Comparison of ENCODE assay signal across 8 mouse cellular contexts in the genomic region with DNA sequence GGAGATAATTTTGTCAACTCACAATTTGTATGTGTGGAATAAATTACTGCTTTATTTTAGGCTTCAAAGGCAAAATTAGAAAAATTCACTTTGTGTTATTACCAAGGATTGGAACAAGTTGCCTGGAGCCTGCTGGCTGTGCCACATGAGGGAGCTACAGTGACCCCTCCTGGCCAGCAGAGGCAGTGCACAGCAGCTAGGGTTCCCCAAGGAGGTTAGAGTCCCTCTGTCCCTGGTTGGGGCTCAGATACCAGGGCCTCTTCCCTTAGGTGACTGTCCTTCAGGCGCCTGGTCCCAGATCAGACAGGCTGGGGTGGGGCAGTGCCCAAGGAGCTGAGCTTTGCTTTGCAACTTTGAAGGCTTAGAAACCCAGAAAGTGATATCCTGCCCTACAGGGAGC. TPM values are rescaled to one million over a fixed set of nuclear protein-coding genes. Genes with fewer than 3 reads are reported as not detected.
DNase-seq lines count a peak whose midpoint lies in the region; ATAC-seq and TF ChIP-seq lines count a peak whose summit lies in the region.

No protein-coding gene starts in this region.

- peaks cover 7% of the 10 kb centered on the region; the same call in 1 of the 2 replicates for H3K4me1 ChIP-seq in kidney, embryonic 14.5 days (ENCODE audit: control insufficient read depth, insufficient read depth, low read length)
- H3K4me1 ChIP-seq in liver, adult 2 months (ENCODE audit: control insufficient read depth, insufficient read depth, low read length), result no peaks in the 10 kb centered on the region
- H3K4me1 ChIP-seq in neural tube, embryonic 11.5 days (ENCODE audit: control insufficient read depth, insufficient read depth, low read length), result no peaks in the 10 kb centered on the region
- no peaks in the 10 kb centered on the region for H3K4me1 ChIP-seq in stomach, embryonic 16.5 days (ENCODE audit: control insufficient read depth, insufficient read depth, low read length)

- no peak for TF ChIP-seq POLR2A in liver, adult 2 months (IDR thresholded peaks at IDR 0.05; ENCODE audit: extremely low read depth, insufficient read depth, low read length)

- no peak overlapping the region for H3K9ac ChIP-seq in kidney, embryonic 14.5 days (ENCODE audit: low read depth, low read length)
- H3K9ac ChIP-seq in liver, adult 2 months (ENCODE audit: low read depth, low read length), result no peak overlapping the region
- no peak overlapping the region for H3K9ac ChIP-seq in neural tube, embryonic 11.5 days (ENCODE audit: low read length)
- no peak overlapping the region for H3K9ac ChIP-seq in stomach, embryonic 16.5 days (ENCODE audit: low read length)

- peak; percentile 55 for DNase-seq in kidney, adult 11 months
- peak; percentile 53 for DNase-seq in cerebellum, adult 11-12 months
- DNase-seq in frontal cortex, postnatal 14 days (ENCODE audit: low spot score in 2 of 2), result peak; percentile 52 to 70
- peak; percentile 82 for DNase-seq in kidney, adult 9 months
- DNase-seq in liver, adult 2 months (ENCODE audit: extremely low read depth, low read depth, low spot score), result peak; percentile 25
- peak; percentile 73 for DNase-seq in neural tube, embryonic 11.5 days (ENCODE audit: low spot score)

- H3K79me2 ChIP-seq in liver, adult 2 months (ENCODE audit: control insufficient read depth, insufficient read depth, low read length), result no peaks in the 10 kb centered on the region

- H3K36me3 ChIP-seq in kidney, embryonic 14.5 days (ENCODE audit: control insufficient read depth, insufficient read depth, low read length), result peaks cover 41% of the 10 kb centered on the region; the same call in 1 of the 2 replicates
- peaks cover 3% of the 10 kb centered on the region; the same call in 1 of the 2 replicates for H3K36me3 ChIP-seq in liver, adult 2 months (ENCODE audit: control insufficient read depth, insufficient read depth, low read length)
- H3K36me3 ChIP-seq in neural tube, embryonic 11.5 days (ENCODE audit: control insufficient read depth, insufficient read depth, low read length), result peaks cover 16% of the 10 kb centered on the region
- H3K36me3 ChIP-seq in stomach, embryonic 16.5 days (ENCODE audit: control insufficient read depth, insufficient read depth, low read length), result 0 out of 2 replicates have a peak, but pooled peaks cover 7% of the 10 kb centered on the region

- H3K27me3 ChIP-seq in kidney, embryonic 14.5 days (ENCODE audit: control insufficient read depth, insufficient read depth, low read length), result no peaks in the 10 kb centered on the region
- H3K27me3 ChIP-seq in liver, adult 2 months (ENCODE audit: control insufficient read depth, insufficient read depth, low read length), result no peaks in the 10 kb centered on the region
- H3K27me3 ChIP-seq in neural tube, embryonic 11.5 days (ENCODE audit: control insufficient read depth, insufficient read depth, low read length), result no peaks in the 10 kb centered on the region
- H3K27me3 ChIP-seq in stomach, embryonic 16.5 days (ENCODE audit: control insufficient read depth, insufficient read depth, low read length), result no peaks in the 10 kb centered on the region

- H3K27ac ChIP-seq in kidney, embryonic 14.5 days (ENCODE audit: low read depth, low read length), result no peak overlapping the region
- H3K27ac ChIP-seq in liver, adult 2 months (replicated peaks; ENCODE audit: insufficient read depth, low read depth, low read length), result no peak overlapping the region
- no peak overlapping the region for H3K27ac ChIP-seq in neural tube, embryonic 11.5 days (ENCODE audit: low read depth, low read length)
- no peak overlapping the region for H3K27ac ChIP-seq in stomach, embryonic 16.5 days (ENCODE audit: low read length)

- no peak overlapping the region for H3K4me3 ChIP-seq in kidney, embryonic 14.5 days (ENCODE audit: low read length)
- no peak overlapping the region for H3K4me3 ChIP-seq in liver, adult 2 months (ENCODE audit: insufficient read depth, low read depth, low read length)
- no peak overlapping the region for H3K4me3 ChIP-seq in neural tube, embryonic 11.5 days (ENCODE audit: low read depth, low read length)
- no peak overlapping the region for H3K4me3 ChIP-seq in stomach, embryonic 16.5 days (replicated peaks; ENCODE audit: low read length)

- no peak overlapping the region for H3K4me2 ChIP-seq in kidney, embryonic 14.5 days (replicated peaks; ENCODE audit: low read depth, low read length)
- H3K4me2 ChIP-seq in neural tube, embryonic 11.5 days (ENCODE audit: low read depth), result no peak overlapping the region
- H3K4me2 ChIP-seq in stomach, embryonic 16.5 days (ENCODE audit: low read depth, low read length), result no peak overlapping the region

- no peak for ATAC-seq in kidney, embryonic 14.5 days (ENCODE audit: low FRiP score, low TSS enrichment)
- ATAC-seq in neural tube, embryonic 11.5 days (ENCODE audit: insufficient read depth, low FRiP score, low TSS enrichment), result no peak
- ATAC-seq in stomach, embryonic 16.5 days (ENCODE audit: insufficient read depth, low FRiP score), result peak; percentile 26; the same call in 1 of the 2 replicates

- peak; percentile 98 for TF ChIP-seq CTCF in liver, adult 2 months (IDR thresholded peaks at IDR 0.05; ENCODE audit: low read depth, low read length)

- no peaks in the 10 kb centered on the region for H3K9me3 ChIP-seq in kidney, embryonic 14.5 days (ENCODE audit: control insufficient read depth, low read length)
- no peaks in the 10 kb centered on the region for H3K9me3 ChIP-seq in neural tube, embryonic 11.5 days (ENCODE audit: control insufficient read depth, low read length)
- no peaks in the 10 kb centered on the region for H3K9me3 ChIP-seq in stomach, embryonic 16.5 days (replicated peaks; ENCODE audit: control insufficient read depth, low read length)

- 61% methylated on average over 1 of the region's 1 CpGs for WGBS in kidney, embryonic 14.5 days
- 76% methylated on average over 1 of the region's 1 CpGs for WGBS in liver, adult 2 months
- WGBS in neural tube, embryonic 11.5 days, result 38% methylated on average over 1 of the region's 1 CpGs
- 52% methylated on average over 1 of the region's 1 CpGs for WGBS in stomach, embryonic 16.5 days

RNA-seq across cellular contexts. Expression of gene Pgs1, which starts 35.7 kb away (rescaled TPM):
- 30.0 and 37.5 TPM in 2 replicates for polyA plus RNA-seq in kidney, embryonic 14.5 days (2014; fragmentation: Nextera tagmentation; extraction: Ambion mirVana)
- total RNA-seq in liver, adult 2 months (2014; rRNA removed), result 4.7 and 5.0 TPM in 2 replicates
- 17.8 and 22.1 TPM in 2 replicates for polyA plus RNA-seq in liver, adult 2 months (2012; rRNA removed)
- 40.9 and 45.9 TPM in 2 replicates for polyA plus RNA-seq in neural tube, embryonic 11.5 days (2014; fragmentation: Nextera tagmentation; extraction: Ambion mirVana)
- polyA plus RNA-seq in stomach, embryonic 16.5 days (2015; fragmentation: Nextera tagmentation; extraction: Ambion mirVana), result 32.1 and 37.1 TPM in 2 replicates

RNA-seq across cellular contexts. Expression of gene Socs3, which starts 52.0 kb away (rescaled TPM):
- polyA plus RNA-seq in kidney, embryonic 14.5 days (2014; fragmentation: Nextera tagmentation; extraction: Ambion mirVana), result 6.7 and 9.6 TPM in 2 replicates
- total RNA-seq in liver, adult 2 months (2014; rRNA removed), result 2.0 and 2.4 TPM in 2 replicates
- 4.0 and 7.5 TPM in 2 replicates for polyA plus RNA-seq in liver, adult 2 months (2012; rRNA removed)
- polyA plus RNA-seq in neural tube, embryonic 11.5 days (2014; fragmentation: Nextera tagmentation; extraction: Ambion mirVana), result 3.7 and 5.1 TPM in 2 replicates
- polyA plus RNA-seq in stomach, embryonic 16.5 days (2015; fragmentation: Nextera tagmentation; extraction: Ambion mirVana), result 16.1 and 17.4 TPM in 2 replicates

Comparison
In these comparisons a context has a peak if more than half of its experiments do, and no peak if none do; other contexts are left out.
1. DNase-seq: peak in every context shown above with its lines; median percentile 82 in kidney, adult 9 months; 73 in neural tube, embryonic 11.5 days; 61 in frontal cortex, postnatal 14 days; 55 in kidney, adult 11 months; 53 in cerebellum, adult 11-12 months; 25 in liver, adult 2 months.